Mouse (Mus musculus): Measurements from ENCODE around the gene Lif.

GRCm38 (mm10) chr11:4261188-4261494, 3.8 kb downstream of the Lif start:
- TF ChIP-seq ZNF384 (IDR thresholded peaks at IDR 0.05; ENCODE audit: low read depth, low read length) (no peak), CHD2 (IDR thresholded peaks at IDR 0.05; ENCODE audit: low read depth, low read length) (no peak)

Data from ES-E14 (cell line).